Mouse (Mus musculus) liver, embryonic 14 days (tissue): ENCODE results near the gene Plbd1. TPM values are rescaled to one million over a fixed set of nuclear protein-coding genes. Genes with fewer than 3 reads are reported as not detected.

Experiments used
- polyA plus RNA-seq: library from polyadenylated mRNA; depleted of rRNA; stranded (reverse); fragments of >200 nt; gene quantifications from 2 replicates; pipeline ENCODE4 v1.2.3, GENCODE M21; 2012; rRNA removed

Gene Plbd1
- 3.8 and 4.8 TPM in 2 replicates for polyA plus RNA-seq

GRCm38 (mm10) chr6:136661706-136662016 lies at the start of gene Plbd1:
TSS of gene Plbd1 (minus strand) at chr6:136661928.

Other genes starting within 250 kb of the Plbd1 start
- gene E330021D16Rik, start 246.4 kb downstream of the Plbd1 start, polyA plus RNA-seq = 0.08 and 0.14 TPM in 2 replicates
- gene Atf7ip, start 155.8 kb downstream of the Plbd1 start, polyA plus RNA-seq = 6.7 and 8.4 TPM in 2 replicates
- 0.08 and 0.09 TPM in 2 replicates for gene Gucy2c, start 119.8 kb upstream of the Plbd1 start, polyA plus RNA-seq
- gene Hist4h4, start 142.5 kb upstream of the Plbd1 start, polyA plus RNA-seq = 2.3 and 2.9 TPM in 2 replicates
- 99.2 and 99.8 TPM in 2 replicates for gene H2afj, start 146.3 kb upstream of the Plbd1 start, polyA plus RNA-seq
- gene BC049715, start 165.7 kb upstream of the Plbd1 start, polyA plus RNA-seq = 0.61 and 0.81 TPM in 2 replicates
- 38.1 and 45.9 TPM in 2 replicates for gene Wbp11, start 166.3 kb upstream of the Plbd1 start, polyA plus RNA-seq
- gene Smco3, start 173.5 kb upstream of the Plbd1 start, polyA plus RNA-seq = 0.07 and 0.10 TPM in 2 replicates
- gene Art4, start 195.8 kb upstream of the Plbd1 start, polyA plus RNA-seq = 15.1 and 19.9 TPM in 2 replicates
- 0.67 and 3.9 TPM in 2 replicates for gene Mgp, start 213.9 kb upstream of the Plbd1 start, polyA plus RNA-seq